Mouse (Mus musculus): Measurements from ENCODE around the gene Anapc7. TPM values are rescaled to one million over a fixed set of nuclear protein-coding genes. Genes with fewer than 3 reads are reported as not detected.

Gene Anapc7
- polyA plus RNA-seq, 2 experiments: 9.0 to 13.2 TPM

GRCm38 (mm10) chr5:122425550-122425949 lies 4.1 kb downstream of the Anapc7 start:
- TF ChIP-seq CTCF (IDR thresholded peaks at IDR 0.05; ENCODE audit: low read depth) (no peak), EP300 (IDR thresholded peaks at IDR 0.05; ENCODE audit: low read depth) (no peak)
- ATAC-seq (ENCODE audit: insufficient read depth) (no peak), DNase-seq (ENCODE audit: low read depth in 3 of 3, low spot score in 3 of 3) (no peak)
- WGBS (ENCODE audit: insufficient replicate concordance): 85% methylated on average over 2 of the region's 2 CpGs
- H3K36me3 ChIP-seq (replicated peaks; ENCODE audit: control insufficient read depth, insufficient read depth, low read depth): peaks cover 16% of the 10 kb centered on the region
- H3K27me3 ChIP-seq (ENCODE audit: control insufficient read depth, insufficient read depth, low read length): no peaks in the 10 kb centered on the region
- H3K4me2 ChIP-seq (ENCODE audit: low read depth): no peak overlapping the region
- no peak overlapping the region for H3K4me3 ChIP-seq (ENCODE audit: insufficient read depth in 1 of 2, low read depth in 2 of 2, low read length in 2 of 2)
- H3K9ac ChIP-seq (replicated peaks): no peak overlapping the region
- no peak overlapping the region for H3K27ac ChIP-seq
- no peaks in the 10 kb centered on the region for H3K9me3 ChIP-seq (ENCODE audit: control insufficient read depth, low read length)
- H3K4me1 ChIP-seq (replicated peaks; ENCODE audit: control insufficient read depth in 2 of 2, insufficient read depth in 2 of 2, low read length in 1 of 2): peaks cover 7 to 20% of the 10 kb centered on the region in 2 experiments; a peak in 3 of 4 replicates

DNA sequence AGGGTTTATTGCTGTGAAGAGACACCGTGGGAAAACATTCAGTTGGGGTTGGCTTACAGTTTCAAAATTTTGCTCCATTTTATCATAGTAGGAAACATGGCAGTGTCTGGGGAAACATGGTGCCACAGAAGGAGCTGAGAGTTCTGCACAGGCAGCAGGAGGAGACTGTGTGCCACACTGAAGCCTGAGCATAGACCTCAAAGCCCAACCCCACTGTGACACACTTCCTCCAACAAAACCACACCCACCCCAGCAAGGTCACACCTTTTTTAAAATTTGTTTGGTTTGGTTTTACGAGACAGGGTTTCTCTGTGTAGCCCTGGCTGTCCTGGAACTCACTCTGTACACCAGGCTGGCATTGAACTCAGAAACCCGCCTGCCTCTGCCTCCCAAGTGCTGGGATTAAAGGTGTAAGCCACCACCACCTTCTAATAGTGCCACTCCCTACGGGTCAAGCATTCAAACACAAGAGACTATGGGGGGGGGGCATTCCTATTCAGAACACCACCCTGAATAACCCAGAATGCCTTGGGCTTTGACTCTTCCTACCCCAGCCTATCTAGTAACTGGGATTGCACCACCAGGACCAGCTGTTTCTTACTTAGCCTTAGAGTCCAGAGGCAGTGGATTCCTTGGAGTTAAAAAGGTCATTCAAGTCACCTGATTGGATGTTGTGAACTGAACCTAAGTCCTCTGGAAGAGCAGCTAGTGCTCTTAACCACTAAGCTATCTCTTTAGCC lies 8.7 kb downstream of the Anapc7 start:
- Histone ChIP-seq H3K9ac (replicated peaks) (no peak overlapping the region), H3K4me2 (ENCODE audit: low read depth) (no peak overlapping the region), H3K4me1 (replicated peaks; ENCODE audit: control insufficient read depth in 2 of 2, insufficient read depth in 2 of 2, low read length in 1 of 2) (no peaks in the 10 kb centered on the region), H3K4me3 (ENCODE audit: insufficient read depth in 1 of 2, low read depth in 2 of 2, low read length in 2 of 2) (no peak overlapping the region), H3K27ac (no peak overlapping the region), H3K36me3 (replicated peaks; ENCODE audit: control insufficient read depth, insufficient read depth, low read depth) (peaks cover 50% of the 10 kb centered on the region), H3K27me3 (ENCODE audit: control insufficient read depth, insufficient read depth, low read length) (no peaks in the 10 kb centered on the region), H3K9me3 (ENCODE audit: control insufficient read depth, low read length) (no peaks in the 10 kb centered on the region)
- no peak for ATAC-seq (ENCODE audit: insufficient read depth)
- no peak for DNase-seq (ENCODE audit: low read depth in 3 of 3, low spot score in 3 of 3)
- 66% methylated on average over 4 of the region's 4 CpGs for whole genome bisulfite sequencing (ENCODE audit: insufficient replicate concordance)
- TF ChIP-seq CTCF (IDR thresholded peaks at IDR 0.05; ENCODE audit: low read depth) (no peak), EP300 (IDR thresholded peaks at IDR 0.05; ENCODE audit: low read depth) (no peak)

DNA sequence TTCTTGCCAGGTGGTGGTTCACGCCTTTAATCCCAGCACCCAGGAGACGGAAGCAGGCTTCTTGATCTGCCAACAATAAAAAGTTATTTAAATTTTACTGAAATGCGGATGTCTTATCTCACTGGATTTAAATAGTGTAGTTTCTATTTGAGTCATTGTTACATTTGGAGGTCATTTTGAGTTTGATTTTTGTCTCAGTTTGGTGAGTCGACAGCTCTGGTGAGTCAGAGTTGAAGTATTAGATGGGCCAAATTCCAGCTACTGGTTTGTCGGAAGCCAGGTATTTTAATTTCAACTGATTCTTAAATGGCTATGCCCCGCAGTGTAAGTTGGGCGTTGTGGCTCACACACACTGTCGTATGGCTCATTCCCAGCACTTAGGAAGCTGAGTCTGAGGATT lies 9.7 kb downstream of the Anapc7 start:
- Histone ChIP-seq H3K36me3 (replicated peaks; ENCODE audit: control insufficient read depth, insufficient read depth, low read depth) (peaks cover 61% of the 10 kb centered on the region), H3K4me1 (replicated peaks; ENCODE audit: control insufficient read depth in 2 of 2, insufficient read depth in 2 of 2, low read length in 1 of 2) (no peaks in the 10 kb centered on the region)
- 90% methylated on average over 8 of the region's 8 CpGs for WGBS (ENCODE audit: insufficient replicate concordance)

GRCm38 (mm10) chr5:122434541-122434940 lies 13.0 kb downstream of the Anapc7 start:
- H3K9ac ChIP-seq (replicated peaks): no peak overlapping the region
- H3K36me3 ChIP-seq (replicated peaks; ENCODE audit: control insufficient read depth, insufficient read depth, low read depth): peaks cover 77% of the 10 kb centered on the region
- 81% methylated on average over 4 of the region's 4 CpGs for WGBS (ENCODE audit: insufficient replicate concordance)
- H3K4me1 ChIP-seq (replicated peaks; ENCODE audit: control insufficient read depth in 2 of 2, insufficient read depth in 2 of 2, low read length in 1 of 2): no peaks in the 10 kb centered on the region
- no peak for DNase-seq (ENCODE audit: low read depth in 3 of 3, low spot score in 3 of 3)
- no peak overlapping the region for H3K27ac ChIP-seq
- no peaks in the 10 kb centered on the region for H3K27me3 ChIP-seq (ENCODE audit: control insufficient read depth, insufficient read depth, low read length)
- H3K9me3 ChIP-seq (ENCODE audit: control insufficient read depth, low read length): no peaks in the 10 kb centered on the region
- no peak overlapping the region for H3K4me3 ChIP-seq (ENCODE audit: insufficient read depth in 1 of 2, low read depth in 2 of 2, low read length in 2 of 2)
- no peak for ATAC-seq (ENCODE audit: insufficient read depth)
- no peak overlapping the region for H3K4me2 ChIP-seq (ENCODE audit: low read depth)
- TF ChIP-seq CTCF (IDR thresholded peaks at IDR 0.05; ENCODE audit: low read depth): peak; percentile 45
- no peak for TF ChIP-seq EP300 (IDR thresholded peaks at IDR 0.05; ENCODE audit: low read depth)

More for the DNA sequence above, 9.7 kb downstream of the Anapc7 start:
- H3K4me3 ChIP-seq (ENCODE audit: insufficient read depth in 1 of 2, low read depth in 2 of 2, low read length in 2 of 2): no peak overlapping the region
- DNase-seq (ENCODE audit: low read depth in 3 of 3, low spot score in 3 of 3): no peak
- TF ChIP-seq CTCF (IDR thresholded peaks at IDR 0.05; ENCODE audit: low read depth) (no peak), EP300 (IDR thresholded peaks at IDR 0.05; ENCODE audit: low read depth) (no peak)
- ATAC-seq (ENCODE audit: insufficient read depth): no peak
- H3K4me2 ChIP-seq (ENCODE audit: low read depth): no peak overlapping the region
- no peak overlapping the region for H3K27ac ChIP-seq
- H3K9me3 ChIP-seq (ENCODE audit: control insufficient read depth, low read length): no peaks in the 10 kb centered on the region
- H3K9ac ChIP-seq (replicated peaks): no peak overlapping the region
- no peaks in the 10 kb centered on the region for H3K27me3 ChIP-seq (ENCODE audit: control insufficient read depth, insufficient read depth, low read length)

DNA sequence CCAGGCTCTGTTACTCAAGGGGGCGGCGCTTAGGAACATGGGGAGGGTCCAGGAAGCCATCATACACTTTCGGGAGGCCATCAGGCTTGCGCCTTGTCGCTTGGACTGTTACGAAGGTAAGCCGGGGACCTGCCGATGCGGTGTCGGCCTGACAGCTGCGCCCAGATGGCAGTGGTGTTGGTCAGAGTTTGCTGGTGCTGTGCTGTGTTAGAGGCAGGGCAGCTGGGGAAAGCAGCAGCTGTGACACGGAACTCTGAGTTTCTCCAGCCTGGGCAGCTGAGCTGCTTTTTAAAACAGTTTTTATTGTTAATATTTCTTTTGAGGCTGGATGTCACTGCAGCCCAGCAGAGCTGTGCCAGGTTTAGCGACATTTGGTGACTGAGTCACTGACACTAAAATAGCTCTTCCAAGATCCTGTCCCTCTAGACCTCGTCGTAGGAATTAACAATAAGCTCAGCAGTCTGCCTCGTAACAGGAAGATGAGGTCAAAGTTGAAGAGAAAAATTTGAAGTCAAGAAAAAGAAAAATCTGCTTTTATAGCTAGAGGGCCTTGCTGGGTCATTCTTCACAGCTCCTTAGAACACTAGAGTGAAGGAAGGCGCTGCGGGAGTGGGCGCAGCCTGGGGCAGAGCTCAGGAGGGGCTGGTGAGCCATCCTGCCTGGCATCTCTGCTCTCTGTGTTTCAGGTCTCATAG lies 18.1 kb downstream of the Anapc7 start:
- Histone ChIP-seq H3K9ac (replicated peaks) (no peak overlapping the region), H3K4me2 (ENCODE audit: low read depth) (no peak overlapping the region), H3K9me3 (ENCODE audit: control insufficient read depth, low read length) (no peaks in the 10 kb centered on the region), H3K4me3 (ENCODE audit: insufficient read depth in 1 of 2, low read depth in 2 of 2, low read length in 2 of 2) (no peak overlapping the region), H3K36me3 (replicated peaks; ENCODE audit: control insufficient read depth, insufficient read depth, low read depth) (peaks cover 68% of the 10 kb centered on the region), H3K4me1 (replicated peaks; ENCODE audit: control insufficient read depth in 2 of 2, insufficient read depth in 2 of 2, low read length in 1 of 2) (no peaks in the 10 kb centered on the region), H3K27me3 (ENCODE audit: control insufficient read depth, insufficient read depth, low read length) (no peaks in the 10 kb centered on the region), H3K27ac (no peak overlapping the region)
- TF ChIP-seq CTCF (IDR thresholded peaks at IDR 0.05; ENCODE audit: low read depth): no peak
- TF ChIP-seq EP300 (IDR thresholded peaks at IDR 0.05; ENCODE audit: low read depth): no peak
- WGBS (ENCODE audit: insufficient replicate concordance): 86% methylated on average over 19 of the region's 19 CpGs
- no peak for ATAC-seq (ENCODE audit: insufficient read depth)
- DNase-seq (ENCODE audit: low read depth in 3 of 3, low spot score in 3 of 3): no peak
